Mouse (Mus musculus): ENCODE measurements around the gene Fgf12. TPM values are rescaled to one million over a fixed set of nuclear protein-coding genes. Genes with fewer than 3 reads are reported as not detected.

The Fgf12 gene
- polyA plus RNA-seq, 1 experiment from 2014 or later: 12.0 TPM

MicroRNAs within 50 kb of the gene (microRNA counts, 519-probe panel; counts per million panel counts)
- microRNA mmu-miR-690: 2,625 counts per million, percentile 40 among the panel's probes with 10 or more counts

Small RNAs within 50 kb of the gene (microRNA-seq; reads per million reads assigned to microRNA genes)
- gene Mir690: not detected

Other genes starting within 250 kb of the Fgf12 start
- gene Mb21d2, start 176.6 kb upstream of the Fgf12 start, polyA plus RNA-seq (2015; fragmentation: Nextera tagmentation; extraction: Ambion mirVana): 9.0 and 9.5 TPM in 2 replicates